Mouse (Mus musculus) midbrain, embryonic 11.5 days (tissue): ENCODE measurements around the gene Map3k11. TPM values are rescaled to one million over a fixed set of nuclear protein-coding genes. Genes with fewer than 3 reads are reported as not detected.
A peak's percentile ranks its signal among the peaks of the same experiment; 100 is the strongest.

Experiments used
- ATAC-seq: fragments of 200-750 bp; cut with Nextera tagmentation; 2 replicates; pipeline ENCODE4 v1.8.0; 2017; ENCODE audit warnings: moderate TSS enrichment, moderate library complexity; ENCODE audit not compliant: low FRiP score
- DNase-seq: peaks from one replicate; pipeline ENCODE4 v3.0.0; 2015; ENCODE audit warnings: low spot score; ENCODE audit errors: missing footprints
- H3K27ac ChIP-seq: fragments of 300-500 bp; sonication (generic); 2 replicates; pipeline ENCODE4 v1.5.1; 2014; ENCODE audit warnings: low read depth, low read length
- H3K27me3 ChIP-seq: fragments of 300-500 bp; sonication (generic); 2 replicates; pipeline ENCODE4 v1.6.1; 2014; ENCODE audit warnings: mild to moderate bottlenecking, low read length, moderate library complexity, mixed read lengths; ENCODE audit not compliant: control insufficient read depth, insufficient read depth
- H3K36me3 ChIP-seq: fragments of 300-500 bp; sonication (generic); 2 replicates; pipeline ENCODE4 v1.6.1; 2014; ENCODE audit warnings: mild to moderate bottlenecking, low read length, moderate library complexity, mixed read lengths; ENCODE audit not compliant: control insufficient read depth, insufficient read depth
- H3K4me1 ChIP-seq: fragments of 300-500 bp; sonication (generic); 2 replicates; pipeline ENCODE4 v1.6.1; 2014; ENCODE audit warnings: low read length; ENCODE audit not compliant: control insufficient read depth, insufficient read depth
- H3K4me2 ChIP-seq: fragments of 300-500 bp; sonication (generic); 2 replicates; pipeline ENCODE4 v1.6.1; 2014; ENCODE audit warnings: mild to moderate bottlenecking, moderate library complexity
- H3K4me3 ChIP-seq: fragments of 300-500 bp; sonication (generic); 2 replicates; pipeline ENCODE4 v1.5.1; 2014; ENCODE audit warnings: low read depth, low read length
- H3K9ac ChIP-seq: fragments of 300-500 bp; sonication (generic); 2 replicates; pipeline ENCODE4 v1.6.1; 2014; ENCODE audit warnings: low read length
- H3K9me3 ChIP-seq: fragments of 300-500 bp; sonication (generic); 2 replicates; pipeline ENCODE4 v1.6.1; 2016; ENCODE audit warnings: low read length; ENCODE audit not compliant: control insufficient read depth
- whole genome bisulfite sequencing: fragments of 180-500 bp; shearing (Covaris S2); extraction: QIAGEN DNeasy Blood & Tissue Kit; methylation state at CpG from one replicate; pipeline ENCODE4 v1.1.7; 2014; 5-methylcytosine and 5-hydroxymethylcytosine counted together
- polyA plus RNA-seq: library from polyadenylated mRNA; unstranded; fragments of >200 nt; fragmentation: Nextera tagmentation; extraction: Ambion mirVana; gene quantifications from 2 replicates; pipeline ENCODE4 v1.2.1, GENCODE M21; 2014

The Map3k11 gene
- polyA plus RNA-seq, 1 experiment from 2014 or later: 17.3 TPM

- no peak for DNase-seq
- no peaks in the 10 kb centered on the region for H3K9me3 ChIP-seq
- peaks cover 8% of the 10 kb centered on the region for H3K27me3 ChIP-seq
- H3K4me3 ChIP-seq: 0 out of 2 replicates have a peak overlapping the region, but pooled peaks have one; percentile 1
- WGBS: 81% methylated on average over 6 of the region's 6 CpGs
- no peak overlapping the region; the same call in 1 of the 2 replicates for H3K27ac ChIP-seq
- H3K4me1 ChIP-seq: peaks cover 17% of the 10 kb centered on the region
- H3K9ac ChIP-seq: peak overlapping the region; percentile 34
- H3K4me2 ChIP-seq: peak overlapping the region; percentile 36
- ATAC-seq: peak; percentile 4; the same call in 1 of the 2 replicates
- peaks cover 12% of the 10 kb centered on the region for H3K36me3 ChIP-seq
These were observed 39.2 kb upstream of the Map3k11 start for GRCm38 (mm10) chr19:5649298-5649741.

GRCm38 (mm10) chr19:5651502-5652274, 36.9 kb upstream of the Map3k11 start:
- H3K27me3 ChIP-seq: peaks cover 25% of the 10 kb centered on the region
- no peak overlapping the region for H3K27ac ChIP-seq
- DNase-seq (no peak), ATAC-seq (no peak)
- H3K4me1 ChIP-seq: peaks cover 23% of the 10 kb centered on the region
- WGBS: 52% methylated on average over 13 of the region's 13 CpGs
- no peak overlapping the region for H3K4me2 ChIP-seq
- H3K9me3 ChIP-seq: no peaks in the 10 kb centered on the region
- peaks cover 7% of the 10 kb centered on the region; the same call in 1 of the 2 replicates for H3K36me3 ChIP-seq
- no peak overlapping the region for H3K9ac ChIP-seq
- no peak overlapping the region for H3K4me3 ChIP-seq

- H3K9me3 ChIP-seq: no peaks in the 10 kb centered on the region
- no peak overlapping the region for H3K4me2 ChIP-seq
- no peak overlapping the region for H3K4me3 ChIP-seq
- H3K27ac ChIP-seq: no peak overlapping the region
- 76% methylated on average over 6 of the region's 6 CpGs for WGBS
- H3K36me3 ChIP-seq: no peaks in the 10 kb centered on the region
- H3K27me3 ChIP-seq: peaks cover 25% of the 10 kb centered on the region
- no peak overlapping the region for H3K9ac ChIP-seq
- DNase-seq (no peak), ATAC-seq (no peak)
- peaks cover 23% of the 10 kb centered on the region for H3K4me1 ChIP-seq
These were observed 36.0 kb upstream of the Map3k11 start for GRCm38 (mm10) chr19:5652570-5652969.

GRCm38 (mm10) chr19:5653969-5654719, 34.4 kb upstream of the Map3k11 start:
- no peak overlapping the region for H3K27ac ChIP-seq
- 4% methylated on average over 62 of the region's 62 CpGs for WGBS

DNA sequence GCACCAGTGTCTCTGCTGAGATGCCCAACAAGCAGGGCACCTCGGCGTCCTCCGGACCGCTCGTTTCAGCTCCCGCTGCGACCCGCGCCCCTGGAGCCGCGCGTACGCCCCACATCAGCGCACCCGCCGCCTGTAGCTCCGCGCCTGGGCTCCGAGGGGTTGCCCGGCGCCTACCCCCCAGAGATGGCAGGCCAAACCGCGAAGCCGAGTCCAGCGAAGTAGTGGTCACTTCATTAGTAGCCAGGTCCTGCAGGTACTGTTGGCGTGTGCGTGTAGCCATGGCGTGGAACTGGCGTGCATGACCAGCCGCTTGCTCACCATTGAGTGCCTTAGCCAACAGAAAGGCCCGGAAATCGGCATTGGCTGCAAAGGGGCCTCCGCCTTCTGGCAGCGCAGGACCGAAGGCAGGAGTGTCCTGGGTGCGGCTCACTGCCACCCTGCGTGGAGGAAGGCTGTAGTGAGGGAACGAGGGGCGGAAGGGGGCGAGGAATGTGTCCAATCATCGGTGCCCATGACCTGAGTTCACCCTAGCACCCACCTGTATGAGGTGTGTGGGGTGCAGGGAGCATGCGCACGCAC, 33.7 kb upstream of the Map3k11 start:
- 6% methylated on average over 43 of the region's 43 CpGs for whole genome bisulfite sequencing
- Histone ChIP-seq H3K36me3 (no peaks in the 10 kb centered on the region), H3K9ac (peak overlapping the region; percentile 3; the same call in 1 of the 2 replicates), H3K27me3 (peaks cover 25% of the 10 kb centered on the region), H3K27ac (no peak overlapping the region), H3K4me1 (peaks cover 13% of the 10 kb centered on the region), H3K4me2 (peak overlapping the region; percentile 76), H3K9me3 (no peaks in the 10 kb centered on the region), H3K4me3 (peak overlapping the region; percentile 39)
- peak; percentile 57; the same call in 1 of the 2 replicates for ATAC-seq
- peak; percentile 90 for DNase-seq

More at GRCm38 (mm10) chr19:5653969-5654719, 34.4 kb upstream of the Map3k11 start:
- peak overlapping the region; percentile 29; the same call in 1 of the 2 replicates for H3K9ac ChIP-seq
- H3K27me3 ChIP-seq: peaks cover 25% of the 10 kb centered on the region
- H3K4me2 ChIP-seq: peak overlapping the region; percentile 76
- H3K9me3 ChIP-seq: no peaks in the 10 kb centered on the region
- H3K4me3 ChIP-seq: peak overlapping the region; percentile 39
- peaks cover 14% of the 10 kb centered on the region for H3K4me1 ChIP-seq
- H3K36me3 ChIP-seq: no peaks in the 10 kb centered on the region
- DNase-seq (peak; percentile 97), ATAC-seq (peak; percentile 81)

- H3K27ac ChIP-seq: no peak overlapping the region
These were observed 27.4 kb upstream of the Map3k11 start for GRCm38 (mm10) chr19:5660942-5661751.

GRCm38 (mm10) chr19:5662310-5662709, 26.2 kb upstream of the Map3k11 start:
- peak overlapping the region; percentile 62 for H3K4me2 ChIP-seq
- peaks cover 8% of the 10 kb centered on the region; the same call in 1 of the 2 replicates for H3K36me3 ChIP-seq
- no peaks in the 10 kb centered on the region for H3K27me3 ChIP-seq
- H3K9ac ChIP-seq: no peak overlapping the region
- peaks cover 14% of the 10 kb centered on the region for H3K4me1 ChIP-seq
- WGBS: 83% methylated on average over 8 of the region's 8 CpGs
- ATAC-seq: no peak
- no peaks in the 10 kb centered on the region for H3K9me3 ChIP-seq
- no peak for DNase-seq
- no peak overlapping the region for H3K27ac ChIP-seq
- H3K4me3 ChIP-seq: no peak overlapping the region

More at GRCm38 (mm10) chr19:5660942-5661751, 27.4 kb upstream of the Map3k11 start:
- 82% methylated on average over 16 of the region's 16 CpGs for WGBS
- H3K9me3 ChIP-seq: no peaks in the 10 kb centered on the region
- peaks cover 14% of the 10 kb centered on the region for H3K4me1 ChIP-seq
- no peaks in the 10 kb centered on the region; the same call in 1 of the 2 replicates for H3K27me3 ChIP-seq
- H3K36me3 ChIP-seq: peaks cover 4% of the 10 kb centered on the region; the same call in 1 of the 2 replicates
- H3K4me2 ChIP-seq: no peak overlapping the region
- DNase-seq (no peak), ATAC-seq (no peak)
- H3K9ac ChIP-seq: no peak overlapping the region
- no peak overlapping the region for H3K4me3 ChIP-seq
